Mouse (Mus musculus): ENCODE results near the gene Ly6g6e.

- TF ChIP-seq EP300 (IDR thresholded peaks at IDR 0.05; ENCODE audit: low read depth) (no peak), CTCF (IDR thresholded peaks at IDR 0.05; ENCODE audit: low read depth) (no peak)
These were observed 25.6 kb downstream of the Ly6g6e start for GRCm38 (mm10) chr17:35102299-35102698.
